Mouse (Mus musculus): ENCODE data around the gene Rab29. TPM values are rescaled to one million over a fixed set of nuclear protein-coding genes. Genes with fewer than 3 reads are reported as not detected.
"Not testable (repeated sequence)": the region's sequence is repeated elsewhere in the genome, so short reads cannot be mapped to it uniquely, and the experiment has no call there.

The Rab29 gene
- polyA plus RNA-seq, 1 experiment from 2014 or later, result 14.7 TPM

DNA sequence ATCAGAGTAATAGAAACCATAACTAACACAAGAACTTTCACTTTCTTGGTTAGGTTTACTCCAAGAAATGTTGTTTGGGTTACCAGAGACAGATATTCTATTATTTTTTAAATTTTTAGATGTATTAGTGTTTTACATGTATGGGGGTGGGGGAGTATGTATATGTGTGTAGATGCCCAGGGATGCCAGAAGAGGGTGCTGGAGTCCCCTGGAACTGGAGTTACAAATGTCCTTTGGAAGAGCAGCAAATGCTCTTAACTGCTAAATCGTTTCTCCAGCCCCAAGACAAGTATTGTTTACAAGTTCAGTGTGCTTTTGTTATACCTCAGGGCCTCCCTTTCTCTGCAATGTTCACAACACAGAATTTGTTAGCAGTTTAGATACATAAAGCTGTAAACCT is 38.5 kb downstream of the Rab29 start:
- no peaks in the 10 kb centered on the region for H3K4me1 ChIP-seq (replicated peaks)
- H3K27me3 ChIP-seq, result peaks cover 8% of the 10 kb centered on the region; the same call in 1 of the 2 replicates
- H3K4me2 ChIP-seq, result no peak overlapping the region
- no peaks in the 10 kb centered on the region for H3K9me3 ChIP-seq
- ATAC-seq (ENCODE audit: insufficient number of reproducible peaks, insufficient read depth, low FRiP score, low TSS enrichment, low read depth), result no peak
- no peaks in the 10 kb centered on the region for H3K36me3 ChIP-seq
- 12% methylated on average over 1 of the region's 1 CpGs for WGBS
- H3K27ac ChIP-seq, result no peak overlapping the region
- H3K9ac ChIP-seq (replicated peaks), result no peak overlapping the region
- no peak overlapping the region for H3K4me3 ChIP-seq (replicated peaks)

DNA sequence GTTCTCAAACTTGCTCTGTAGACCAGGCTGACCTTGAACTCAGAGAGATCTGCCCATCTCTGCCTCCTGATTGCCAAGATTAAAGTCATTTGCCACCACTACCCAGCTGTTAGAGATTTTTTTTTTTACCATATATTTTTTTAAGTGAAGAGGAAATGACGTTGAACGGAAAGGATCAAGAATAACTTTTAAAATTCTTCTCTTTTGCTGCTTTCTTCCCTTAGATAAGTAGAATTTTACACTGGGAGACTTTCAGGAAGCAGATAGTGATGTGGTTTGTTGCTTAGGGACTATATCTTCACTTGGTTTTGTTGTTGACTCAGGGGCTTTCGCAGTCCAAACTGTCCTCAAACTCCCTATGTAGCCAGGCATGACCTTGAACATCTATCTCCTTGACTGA is 41.4 kb downstream of the Rab29 start:
- H3K27ac ChIP-seq, result no peak overlapping the region
- no peak overlapping the region for H3K9ac ChIP-seq (replicated peaks)
- H3K4me2 ChIP-seq, result no peak overlapping the region
- H3K4me1 ChIP-seq (replicated peaks), result peaks cover 12% of the 10 kb centered on the region; the same call in 1 of the 2 replicates
- H3K4me3 ChIP-seq (replicated peaks), result no peak overlapping the region
- H3K9me3 ChIP-seq, result no peaks in the 10 kb centered on the region
- H3K36me3 ChIP-seq, result 0 out of 2 replicates have a peak, but pooled peaks cover 5% of the 10 kb centered on the region
- ATAC-seq (ENCODE audit: insufficient number of reproducible peaks, insufficient read depth, low FRiP score, low TSS enrichment, low read depth), result no peak
- 96% methylated on average over 3 of the region's 3 CpGs for WGBS
- H3K27me3 ChIP-seq, result peaks cover 8% of the 10 kb centered on the region; the same call in 1 of the 2 replicates

DNA sequence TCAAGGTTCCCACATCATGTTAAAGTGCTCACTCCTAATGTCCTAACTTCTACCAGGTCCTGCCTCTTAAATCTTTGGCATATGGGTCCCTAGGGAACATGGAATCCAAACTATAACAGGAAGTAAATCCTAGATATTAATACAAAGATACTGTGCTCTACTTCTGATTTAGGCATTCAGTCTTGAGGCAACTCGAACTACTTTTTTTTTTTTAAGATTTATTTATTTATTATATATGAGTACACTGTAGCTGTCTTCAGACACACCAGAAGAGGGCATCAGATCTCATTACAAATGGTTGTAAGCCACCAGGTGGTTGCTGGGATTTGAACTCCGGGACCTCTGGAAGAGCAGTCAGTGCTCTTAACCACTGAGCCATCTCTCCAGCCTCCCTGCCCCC is 42.2 kb downstream of the Rab29 start:
- H3K9me3 ChIP-seq; H3K27me3 ChIP-seq; ATAC-seq (ENCODE audit: insufficient number of reproducible peaks, insufficient read depth, low FRiP score, low TSS enrichment, low read depth); H3K4me2 ChIP-seq; H3K9ac ChIP-seq (replicated peaks); H3K27ac ChIP-seq; H3K4me3 ChIP-seq (replicated peaks); H3K36me3 ChIP-seq: not testable (repeated sequence)
- 91% methylated on average over 2 of the region's 2 CpGs for WGBS
- H3K4me1 ChIP-seq (replicated peaks), result peaks cover 13% of the 10 kb centered on the region; the same call in 1 of the 2 replicates

DNA sequence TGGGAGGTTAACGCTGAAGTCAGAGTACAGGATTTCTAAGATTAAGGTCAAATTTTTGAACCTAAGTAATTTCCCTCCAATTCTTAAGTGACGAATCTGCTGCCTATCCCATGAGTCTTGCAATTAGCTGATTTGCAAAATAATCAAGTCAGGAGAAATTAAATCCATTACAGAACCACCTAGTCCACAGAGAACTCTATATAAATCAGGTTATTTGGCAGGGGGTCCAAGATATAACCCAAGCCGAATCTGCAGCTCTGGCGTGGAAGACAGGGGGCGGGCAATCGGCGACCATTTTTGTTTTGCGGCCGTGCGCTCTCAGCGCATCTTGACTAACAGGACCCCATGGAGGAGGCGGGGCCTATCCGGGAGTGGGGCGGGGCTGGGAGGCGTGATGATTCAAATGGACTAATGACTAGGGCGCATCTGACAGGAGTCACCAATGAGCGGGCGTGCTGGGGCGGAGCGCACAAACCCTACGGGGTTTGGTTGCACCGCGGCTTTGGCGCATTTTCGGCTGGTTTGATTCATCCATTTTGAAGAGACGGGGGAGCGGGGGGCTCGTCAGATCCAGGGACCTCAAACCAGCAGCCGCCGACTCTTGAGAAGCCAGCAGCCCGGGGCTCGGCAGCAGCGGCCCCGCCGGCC is 43.1 kb downstream of the Rab29 start, which contains the start of gene Nucks1:
Gene Nucks1, plus strand, starts transcription at position 534 of the 648 bp plus-strand sequence.
- WGBS, result under 1% methylated on average over 35 of the region's 35 CpGs
- H3K9me3 ChIP-seq, result no peaks in the 10 kb centered on the region
- ATAC-seq (ENCODE audit: insufficient number of reproducible peaks, insufficient read depth, low FRiP score, low TSS enrichment, low read depth), result peak; percentile 99

GRCm38 (mm10) chr1:131910674-131911558 is 43.9 kb downstream of the Rab29 start:
- no peaks in the 10 kb centered on the region for H3K9me3 ChIP-seq
- peak overlapping the region; percentile 98 for H3K27ac ChIP-seq
- peak; percentile 91 for ATAC-seq (ENCODE audit: insufficient number of reproducible peaks, insufficient read depth, low FRiP score, low TSS enrichment, low read depth)
- peak overlapping the region; percentile 96 for H3K9ac ChIP-seq (replicated peaks)
- H3K27me3 ChIP-seq, result peaks cover 8% of the 10 kb centered on the region; the same call in 1 of the 2 replicates
- peak overlapping the region; percentile 80 for H3K4me2 ChIP-seq
- H3K36me3 ChIP-seq, result peaks cover 10% of the 10 kb centered on the region; the same call in 1 of the 2 replicates
- H3K4me3 ChIP-seq (replicated peaks), result peak overlapping the region; percentile 93
- WGBS, result under 1% methylated on average over 87 of the region's 88 CpGs
- peaks cover 13% of the 10 kb centered on the region; the same call in 1 of the 2 replicates for H3K4me1 ChIP-seq (replicated peaks)

More for the DNA sequence above, 43.1 kb downstream of the Rab29 start, which contains the start of gene Nucks1:
- 0 out of 2 replicates have a peak, but pooled peaks cover 5% of the 10 kb centered on the region for H3K36me3 ChIP-seq
- H3K27ac ChIP-seq, result peak within 1 kb of the TSS; percentile 98
- H3K4me3 ChIP-seq (replicated peaks), result peak within 1 kb of the TSS; percentile 93
- peak within 1 kb of the TSS; percentile 80 for H3K4me2 ChIP-seq
- peaks cover 8% of the 10 kb centered on the region; the same call in 1 of the 2 replicates for H3K27me3 ChIP-seq
- H3K9ac ChIP-seq (replicated peaks), result peak within 1 kb of the TSS; percentile 96
- H3K4me1 ChIP-seq (replicated peaks), result peaks cover 13% of the 10 kb centered on the region; the same call in 1 of the 2 replicates

DNA sequence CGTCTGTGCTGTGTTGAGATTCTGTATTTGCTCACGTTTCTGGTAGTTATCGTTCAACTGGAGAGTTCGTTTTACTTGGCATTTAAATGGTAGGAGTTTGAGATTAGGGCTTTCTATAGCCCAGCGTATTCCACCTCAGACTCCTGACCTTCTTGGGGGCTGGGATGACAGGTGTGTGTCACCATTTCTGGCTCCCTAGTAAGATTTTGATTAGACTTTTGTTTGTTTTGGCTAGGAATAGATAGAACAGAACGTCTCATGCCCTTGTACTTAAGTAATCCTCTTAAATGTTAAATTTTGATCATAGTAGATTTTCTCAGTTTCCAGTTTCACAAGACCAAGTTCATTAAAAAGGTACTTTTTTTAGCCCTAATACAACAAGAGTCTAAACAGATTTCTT is 50.6 kb downstream of the Rab29 start:
- H3K36me3 ChIP-seq, result peaks cover 54% of the 10 kb centered on the region

DNA sequence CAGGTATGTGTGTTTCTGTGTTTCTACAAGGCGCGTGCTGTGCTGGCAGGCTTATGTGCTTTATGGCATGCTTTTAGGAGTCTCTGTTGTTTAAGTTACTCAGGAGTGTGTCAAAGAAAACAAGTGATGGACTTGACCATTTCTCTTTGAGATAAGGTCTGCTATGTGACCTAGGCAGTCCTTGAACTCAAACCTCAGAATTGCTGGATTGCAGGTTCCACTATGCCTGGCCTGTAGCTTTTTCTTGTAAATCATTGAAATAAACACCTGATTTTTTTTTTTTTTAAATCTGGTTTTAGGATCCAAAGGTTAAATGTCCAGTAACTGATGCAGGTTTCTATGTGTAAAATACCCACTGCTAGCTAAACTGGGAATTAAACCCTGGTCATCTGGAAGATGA is 52.0 kb downstream of the Rab29 start:
- 96% methylated on average over 2 of the region's 2 CpGs for WGBS
- peaks cover 61% of the 10 kb centered on the region for H3K36me3 ChIP-seq

More for the DNA sequence above, 50.6 kb downstream of the Rab29 start:
- no peaks in the 10 kb centered on the region for H3K9me3 ChIP-seq
- H3K4me2 ChIP-seq, result no peak overlapping the region
- no peaks in the 10 kb centered on the region for H3K27me3 ChIP-seq
- WGBS, result 84% methylated on average over 6 of the region's 6 CpGs
- no peak overlapping the region for H3K27ac ChIP-seq
- H3K4me1 ChIP-seq (replicated peaks), result peaks cover 5% of the 10 kb centered on the region; the same call in 1 of the 2 replicates
- no peak overlapping the region for H3K4me3 ChIP-seq (replicated peaks)
- no peak for ATAC-seq (ENCODE audit: insufficient number of reproducible peaks, insufficient read depth, low FRiP score, low TSS enrichment, low read depth)
- no peak overlapping the region for H3K9ac ChIP-seq (replicated peaks)

DNA sequence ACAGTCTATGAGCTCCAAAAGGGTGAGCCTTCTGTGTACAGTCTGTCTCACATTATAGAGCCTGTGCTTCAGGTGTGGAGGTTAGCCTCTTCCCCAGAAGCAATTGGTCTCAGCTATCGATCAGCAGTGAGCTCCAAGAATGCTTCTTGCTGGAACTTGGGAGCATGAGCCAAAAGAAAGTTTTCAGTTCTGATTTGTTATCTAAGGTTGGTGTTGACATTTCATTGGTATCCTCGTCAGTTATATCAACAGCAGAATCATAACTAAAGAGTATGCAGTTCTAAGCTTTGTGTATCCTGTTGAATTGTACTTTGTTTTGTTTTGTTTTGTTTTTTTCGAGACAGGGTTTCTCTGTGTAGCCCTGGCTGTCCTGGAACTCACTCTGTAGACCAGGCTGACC is 55.1 kb downstream of the Rab29 start:
- Histone ChIP-seq H3K36me3 (peaks cover 81% of the 10 kb centered on the region), H3K9me3 (no peaks in the 10 kb centered on the region), H3K4me2 (no peak overlapping the region), H3K9ac (replicated peaks) (no peak overlapping the region), H3K27ac (no peak overlapping the region), H3K4me1 (replicated peaks) (no peaks in the 10 kb centered on the region), H3K4me3 (replicated peaks) (no peak overlapping the region), H3K27me3 (no peaks in the 10 kb centered on the region)
- ATAC-seq (ENCODE audit: insufficient number of reproducible peaks, insufficient read depth, low FRiP score, low TSS enrichment, low read depth), result no peak
- WGBS, result 96% methylated on average over 3 of the region's 3 CpGs

More for the DNA sequence above, 52.0 kb downstream of the Rab29 start:
- Histone ChIP-seq H3K27me3 (no peaks in the 10 kb centered on the region), H3K4me2 (no peak overlapping the region), H3K27ac (no peak overlapping the region), H3K4me1 (replicated peaks) (no peaks in the 10 kb centered on the region; the same call in 1 of the 2 replicates), H3K4me3 (replicated peaks) (no peak overlapping the region), H3K9me3 (no peaks in the 10 kb centered on the region), H3K9ac (replicated peaks) (no peak overlapping the region)
- no peak for ATAC-seq (ENCODE audit: insufficient number of reproducible peaks, insufficient read depth, low FRiP score, low TSS enrichment, low read depth)

Other genes starting within 250 kb of the Rab29 start
- gene Ctse, start 228.9 kb upstream of the Rab29 start, polyA plus RNA-seq (2016; fragmentation: Nextera tagmentation; extraction: Ambion mirVana), result 0.13 and 0.15 TPM in 2 replicates
- 0.97 and 1.3 TPM in 2 replicates for gene Rab7b, start 178.5 kb upstream of the Rab29 start, polyA plus RNA-seq (2016; fragmentation: Nextera tagmentation; extraction: Ambion mirVana)
- gene Slc26a9, start 123.2 kb upstream of the Rab29 start, polyA plus RNA-seq (2016; fragmentation: Nextera tagmentation; extraction: Ambion mirVana), result not detected in 2 replicates
- 1.7 and 2.5 TPM in 2 replicates for gene Pm20d1, start 69.8 kb upstream of the Rab29 start, polyA plus RNA-seq (2016; fragmentation: Nextera tagmentation; extraction: Ambion mirVana)
- gene Slc41a1, start 39.7 kb upstream of the Rab29 start, polyA plus RNA-seq (2016; fragmentation: Nextera tagmentation; extraction: Ambion mirVana), result 13.7 and 14.9 TPM in 2 replicates
- gene Nucks1, start 43.3 kb downstream of the Rab29 start, polyA plus RNA-seq (2016; fragmentation: Nextera tagmentation; extraction: Ambion mirVana), result 125 and 130 TPM in 2 replicates
- 2.2 and 3.0 TPM in 2 replicates for gene Slc45a3, start 95.7 kb downstream of the Rab29 start, polyA plus RNA-seq (2016; fragmentation: Nextera tagmentation; extraction: Ambion mirVana)
- gene Elk4, start 140.4 kb downstream of the Rab29 start, polyA plus RNA-seq (2016; fragmentation: Nextera tagmentation; extraction: Ambion mirVana), result 18.1 and 19.6 TPM in 2 replicates
- gene Mfsd4a, start 200.8 kb downstream of the Rab29 start, polyA plus RNA-seq (2016; fragmentation: Nextera tagmentation; extraction: Ambion mirVana), result 13.1 and 17.2 TPM in 2 replicates